In genomic region chr1:65420909-65421308, GRCm38 (mm10) we compare ENCODE assay signal across 27 mouse cellular contexts.
"Had no signal": no experiment of that assay in that cellular context is flagged by ENCODE, and none has a peak within 500 bp of the region (broad histone marks: within the 10 kb centered on the region; RNA-seq: fewer than 3 reads in every experiment).

No protein-coding gene starts in this region.

- H3K27me3 ChIP-seq: embryonic facial prominence, embryonic 12.5 days; embryonic facial prominence, embryonic 13.5 days; embryonic facial prominence, embryonic 15.5 days; forebrain, embryonic 12.5 days; forebrain, embryonic 13.5 days; forebrain, embryonic 15.5 days had no signal

- H3K4me1 ChIP-seq: embryonic facial prominence, embryonic 10.5 days; embryonic facial prominence, embryonic 12.5 days; embryonic facial prominence, embryonic 13.5 days; embryonic facial prominence, embryonic 15.5 days; forebrain, embryonic 10.5 days; forebrain, embryonic 12.5 days; forebrain, embryonic 13.5 days; forebrain, embryonic 15.5 days; heart, embryonic 10.5 days had no signal

- H3K4me3 ChIP-seq: embryonic facial prominence, embryonic 10.5 days; embryonic facial prominence, embryonic 12.5 days; embryonic facial prominence, embryonic 13.5 days; embryonic facial prominence, embryonic 15.5 days; erythroblast, embryonic 14.5 days; forebrain, embryonic 10.5 days; forebrain, embryonic 12.5 days; forebrain, embryonic 13.5 days; forebrain, embryonic 15.5 days; gastrocnemius, adult 2 months; heart, adult 2 months; heart, embryonic 10.5 days had no signal

- DNase-seq: cerebellum, adult 9-11 months; cerebellum, postnatal 10 days; cerebellum, postnatal 14 days; cerebellum, postnatal 25 days; cerebellum, postnatal 36 days; embryo, embryonic 11 days; forebrain, postnatal 0 days; gastrocnemius, adult 2 months; gastrocnemius, postnatal 10 days; gastrocnemius, postnatal 14 days; gastrocnemius, postnatal 25 days; gastrocnemius, postnatal 36 days; heart, adult 11 months; heart, adult 18-20 months; heart, adult 2 months had no signal

- ATAC-seq: forebrain, embryonic 13.5 days; forebrain, embryonic 14.5 days; forebrain, embryonic 15.5 days; forebrain, embryonic 16.5 days; forebrain, postnatal 0 days had no signal

- H3K36me3 ChIP-seq: embryonic facial prominence, embryonic 10.5 days; embryonic facial prominence, embryonic 12.5 days; embryonic facial prominence, embryonic 13.5 days; embryonic facial prominence, embryonic 15.5 days; forebrain, embryonic 10.5 days; forebrain, embryonic 12.5 days; forebrain, embryonic 15.5 days; heart, embryonic 10.5 days had no signal

- H3K9me3 ChIP-seq: embryonic facial prominence, embryonic 10.5 days; embryonic facial prominence, embryonic 12.5 days; embryonic facial prominence, embryonic 13.5 days; embryonic facial prominence, embryonic 15.5 days; forebrain, embryonic 10.5 days; forebrain, embryonic 12.5 days; forebrain, embryonic 13.5 days; forebrain, embryonic 15.5 days; heart, embryonic 10.5 days had no signal
